Mouse (Mus musculus) left cerebral cortex, adult 11 months (tissue): ENCODE measurements around the gene Acer3.
A peak's percentile ranks its signal among the peaks of the same experiment; 100 is the strongest.
"Not testable (repeated sequence)": the region's sequence is repeated elsewhere in the genome, so short reads cannot be mapped to it uniquely, and the experiment has no call there.

Experiments used
- DNase-seq: peaks from one replicate; pipeline ENCODE4 v3.0.0; 2022; ENCODE audit warnings: low spot score

The Acer3 gene

DNA sequence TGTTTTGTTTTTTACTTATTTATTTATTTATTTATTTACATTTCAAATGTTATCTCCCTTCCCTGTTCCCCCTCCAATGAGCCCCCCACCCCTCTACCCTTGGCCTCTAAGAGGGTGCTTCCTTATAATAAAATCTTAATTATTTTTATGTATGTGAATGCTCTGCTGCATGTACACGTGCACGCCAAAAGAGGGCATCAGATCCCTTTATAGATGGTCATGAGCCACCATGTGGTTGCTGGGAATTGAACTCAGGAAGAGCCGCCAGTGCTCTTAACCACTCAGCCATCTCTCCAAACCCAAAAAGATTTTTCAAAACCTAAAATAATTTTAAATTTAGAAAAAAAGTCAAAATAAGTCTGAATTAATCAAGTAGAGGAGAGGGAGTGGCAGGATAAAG is 31.4 kb downstream of the Acer3 start:
- no peak for DNase-seq

DNA sequence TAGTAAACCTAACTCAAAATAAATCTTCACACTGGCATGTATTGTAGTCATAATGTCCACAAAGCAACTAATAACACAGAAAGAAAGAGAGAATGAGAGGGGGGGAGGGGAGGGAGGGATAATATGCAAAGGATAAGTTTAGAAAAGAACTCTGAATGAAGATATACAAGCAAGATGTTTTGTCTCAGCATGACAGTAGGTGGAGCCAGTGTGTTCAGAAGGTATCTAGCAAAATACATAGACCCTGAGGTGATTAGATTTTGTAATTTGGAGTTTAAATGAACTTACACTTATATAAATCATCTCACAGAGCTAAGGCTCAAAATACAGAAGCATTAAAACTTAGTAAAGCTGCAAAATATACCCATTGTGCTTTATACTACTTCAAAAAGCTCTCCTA is 44.7 kb downstream of the Acer3 start:
- no peak for DNase-seq

- not testable (repeated sequence) for DNase-seq
Observed at GRCm38 (mm10) chr7:98268166-98268565, 52.8 kb downstream of the Acer3 start.

GRCm38 (mm10) chr7:98252520-98252919 is 68.5 kb downstream of the Acer3 start:
- no peak for DNase-seq

GRCm38 (mm10) chr7:98236686-98237359 is 84.2 kb downstream of the Acer3 start:
- DNase-seq, result peak; percentile 9

DNA sequence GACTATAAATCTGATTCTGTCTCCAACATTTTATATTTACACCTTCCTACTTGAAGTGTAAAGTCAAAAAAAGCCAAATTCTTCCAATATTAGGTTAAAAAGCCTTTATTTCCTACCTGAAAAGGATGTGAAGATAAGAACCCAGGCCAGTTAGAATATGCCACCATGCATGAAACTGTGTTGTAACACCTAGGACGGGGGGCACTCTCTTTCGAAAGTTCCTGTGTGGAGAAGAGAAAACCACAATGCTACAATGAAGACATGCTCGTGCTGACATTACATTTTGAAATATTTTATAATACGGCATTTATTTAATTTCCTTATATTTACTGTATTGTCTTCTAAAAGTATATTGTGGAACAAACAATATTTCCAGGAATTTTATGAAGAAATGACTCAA is 97.2 kb downstream of the Acer3 start:
- DNase-seq, result no peak

GRCm38 (mm10) chr7:98216713-98217112 is 104.3 kb downstream of the Acer3 start:
- DNase-seq, result no peak

DNA sequence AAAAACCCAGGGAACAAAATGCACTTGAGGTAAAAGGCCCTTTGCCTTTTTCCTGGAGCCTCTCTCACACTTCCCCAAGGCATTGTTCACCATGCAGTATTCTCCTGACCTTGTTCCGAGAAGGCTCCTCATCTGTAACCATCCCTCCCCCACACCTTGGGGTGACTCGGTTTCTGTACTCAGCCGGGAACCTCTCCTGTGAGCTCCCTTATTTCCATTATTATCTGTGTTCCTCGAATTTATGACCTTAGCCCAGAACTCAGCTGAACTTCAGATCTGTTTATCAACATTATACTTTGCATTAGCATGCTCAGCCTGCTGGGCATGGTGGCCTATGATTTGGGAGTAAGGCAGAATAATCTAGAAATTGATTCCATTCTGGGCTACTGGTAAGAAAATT is 118.1 kb downstream of the Acer3 start:
- no peak for DNase-seq

DNA sequence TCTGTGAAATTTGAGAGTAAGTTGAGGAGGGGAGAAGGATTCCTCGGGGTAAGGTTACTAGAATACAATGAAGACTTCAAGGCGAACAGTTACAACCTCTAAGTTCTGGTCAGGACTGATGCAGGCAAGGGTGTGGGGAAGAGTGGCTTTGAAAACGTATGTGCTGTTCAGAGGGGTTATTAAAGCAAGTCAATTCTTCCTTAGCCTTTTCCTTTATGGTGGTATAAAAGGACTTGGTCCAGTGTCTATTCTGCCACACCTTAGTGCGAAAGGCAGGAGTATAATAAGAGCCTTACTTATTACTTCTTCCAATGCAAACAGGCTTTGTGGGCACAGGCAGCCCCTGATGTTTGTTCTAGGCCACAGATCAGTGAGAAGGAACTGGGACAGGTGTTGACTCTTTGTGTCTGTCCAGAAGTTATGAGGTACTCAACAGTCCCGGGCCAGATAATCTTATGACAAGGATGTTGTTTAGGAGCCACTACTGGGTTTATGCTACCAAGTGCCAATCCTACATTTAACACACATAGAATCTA is 119.4 kb downstream of the Acer3 start:
- DNase-seq, result no peak

GRCm38 (mm10) chr7:98200396-98200795 is 120.6 kb downstream of the Acer3 start:
- no peak for DNase-seq

DNA sequence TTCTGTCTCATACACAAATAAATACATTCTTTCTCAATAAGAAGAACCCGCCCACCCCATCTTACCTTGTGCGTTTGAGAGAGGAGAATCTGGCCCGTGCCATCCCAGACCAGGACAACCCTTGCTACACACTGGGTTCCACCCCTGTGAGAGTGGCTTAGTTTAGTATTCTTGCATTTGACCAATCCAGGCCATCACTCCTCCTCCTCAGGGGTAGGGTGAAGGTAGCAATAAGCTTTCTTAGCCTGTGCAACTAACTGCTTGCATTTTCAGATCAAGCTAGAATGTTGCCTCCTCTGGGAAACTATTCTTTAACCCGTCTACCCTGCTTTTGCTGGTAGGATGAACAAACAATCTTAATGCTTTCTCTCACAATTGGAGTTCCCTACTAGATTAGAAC is 121.6 kb downstream of the Acer3 start, which contains the start of gene B3gnt6:
TSS of gene B3gnt6 (minus strand) at position 101 of the 400 bp plus-strand sequence.
- DNase-seq, result no peak

DNA sequence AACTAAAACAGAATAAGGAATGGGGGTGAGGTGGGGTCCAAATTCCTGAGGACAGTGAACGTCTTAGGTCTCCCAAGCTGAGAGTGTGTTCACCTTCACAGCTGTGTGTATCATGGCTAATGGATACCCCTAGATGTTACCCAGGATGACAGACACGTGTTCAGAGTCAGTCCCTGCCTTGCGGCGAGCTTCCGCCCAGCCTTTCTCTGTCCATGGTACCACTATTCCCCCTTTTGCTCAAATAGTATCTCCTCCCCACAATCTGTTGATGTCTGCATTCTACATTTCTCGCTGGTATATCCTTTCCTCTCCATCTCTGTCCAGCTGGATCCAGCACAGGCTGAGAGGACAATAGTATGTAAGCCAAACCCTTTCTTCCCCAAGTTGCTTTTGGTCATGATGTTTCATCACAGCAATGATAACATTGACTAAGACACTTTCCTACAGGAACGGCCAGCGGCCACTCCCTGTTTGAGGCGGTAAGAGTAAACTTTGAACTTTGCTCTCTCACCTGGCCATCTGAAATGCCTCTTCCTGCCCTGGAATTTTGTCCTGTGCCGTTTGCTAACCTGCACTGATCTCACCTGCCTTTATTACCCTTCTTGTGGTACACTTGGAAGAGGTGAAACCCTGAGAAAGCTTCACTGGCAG is 125.7 kb downstream of the Acer3 start:
- no peak for DNase-seq

DNA sequence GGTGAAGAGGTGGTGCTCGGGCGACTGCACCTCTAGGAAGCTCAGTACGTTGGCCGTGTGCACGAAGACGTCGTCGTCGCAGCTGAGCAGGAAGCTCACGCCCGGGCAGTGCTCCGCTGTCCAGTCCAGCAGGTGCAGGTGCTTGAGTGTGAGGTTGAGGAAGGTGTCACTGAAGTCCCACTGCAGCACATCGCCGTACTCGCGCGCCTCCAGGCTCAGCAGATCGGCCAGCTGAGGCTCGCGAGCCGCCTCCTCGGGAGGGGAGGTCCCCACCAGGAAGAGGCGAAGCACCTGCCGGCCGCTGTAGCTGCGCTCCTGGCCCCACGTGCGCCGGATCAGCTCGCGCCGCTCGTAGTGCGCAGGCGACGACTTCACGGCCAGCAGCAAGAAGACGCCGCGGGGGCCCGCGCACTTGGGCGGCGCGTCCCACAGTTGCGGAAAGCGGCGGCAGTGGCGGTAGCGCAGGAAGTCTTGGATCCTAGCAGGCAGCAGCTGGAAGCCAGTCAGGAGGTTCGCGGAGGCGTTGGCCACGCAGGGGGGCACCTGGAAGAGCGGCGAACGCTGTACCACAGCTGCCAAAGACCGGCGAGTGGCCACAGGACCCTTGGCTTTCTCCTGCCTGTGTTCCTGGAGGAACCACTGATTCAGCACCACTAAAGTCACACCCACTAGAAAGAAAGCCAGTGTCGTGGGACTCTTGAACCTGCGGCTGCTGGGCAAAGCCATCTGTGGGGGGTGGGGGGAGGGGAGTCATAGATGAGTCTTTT is 126.8 kb downstream of the Acer3 start:
- no peak for DNase-seq

DNA sequence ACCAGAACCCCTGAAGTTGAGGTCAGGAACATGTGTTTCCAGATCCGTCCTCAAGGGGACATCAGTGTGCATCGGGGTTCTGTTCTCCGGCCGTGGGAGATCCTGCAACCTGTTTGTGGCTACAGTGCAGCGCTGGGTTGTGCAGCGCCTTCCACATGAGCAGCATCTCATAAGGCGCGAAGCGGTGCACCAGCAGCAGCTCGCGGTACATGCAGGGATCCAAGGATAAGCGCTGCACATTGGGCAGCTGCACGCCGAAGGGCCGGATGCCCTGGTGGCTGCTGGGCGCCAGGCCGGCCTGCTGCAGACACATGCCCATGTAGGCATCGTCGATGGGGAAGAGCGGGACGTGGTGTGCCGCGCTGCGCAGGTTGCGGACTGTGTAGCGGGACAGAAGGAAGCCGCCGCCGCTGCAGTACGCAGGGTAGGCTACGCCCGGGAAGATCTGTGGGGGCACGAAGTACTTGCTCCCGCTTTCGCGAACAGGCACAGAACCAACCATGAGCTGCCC is 127.4 kb downstream of the Acer3 start:
- DNase-seq, result no peak

DNA sequence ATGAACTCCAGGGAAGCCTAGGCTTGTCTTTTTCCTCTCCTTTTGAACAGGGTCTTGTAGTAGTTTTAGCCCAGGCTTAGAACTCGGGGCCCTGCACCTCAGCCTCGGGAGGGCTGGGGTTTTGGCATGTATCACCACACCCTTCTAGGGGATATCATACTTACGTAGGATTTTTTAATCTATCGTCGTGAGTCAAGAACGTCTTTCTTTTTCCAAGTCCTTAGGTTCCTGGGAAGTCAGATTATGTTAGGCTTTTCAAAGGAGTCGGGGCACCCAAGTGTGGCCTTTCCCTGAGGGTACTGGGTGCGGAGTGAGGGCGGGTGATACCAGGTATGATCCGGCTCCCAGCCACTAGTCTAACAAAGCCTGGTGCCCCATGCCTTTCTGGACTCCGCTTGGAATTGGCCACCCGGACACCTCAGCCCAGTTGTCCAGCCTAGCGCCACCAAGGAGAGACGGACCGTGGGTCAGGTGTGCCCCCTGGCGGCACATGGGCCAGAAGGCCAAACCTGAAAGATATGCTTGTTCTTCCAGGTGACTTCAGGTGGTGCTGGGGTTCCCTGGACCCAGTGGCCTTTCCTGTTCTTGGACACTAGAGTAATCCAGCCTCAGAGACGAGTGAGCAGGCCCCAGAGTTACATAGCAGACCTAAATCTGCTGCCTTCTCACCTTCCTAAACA is 129.3 kb downstream of the Acer3 start:
- no peak for DNase-seq

GRCm38 (mm10) chr7:98190578-98190977 is 130.4 kb downstream of the Acer3 start:
- no peak for DNase-seq

GRCm38 (mm10) chr7:98189745-98190144 is 131.3 kb downstream of the Acer3 start:
- DNase-seq, result no peak

DNA sequence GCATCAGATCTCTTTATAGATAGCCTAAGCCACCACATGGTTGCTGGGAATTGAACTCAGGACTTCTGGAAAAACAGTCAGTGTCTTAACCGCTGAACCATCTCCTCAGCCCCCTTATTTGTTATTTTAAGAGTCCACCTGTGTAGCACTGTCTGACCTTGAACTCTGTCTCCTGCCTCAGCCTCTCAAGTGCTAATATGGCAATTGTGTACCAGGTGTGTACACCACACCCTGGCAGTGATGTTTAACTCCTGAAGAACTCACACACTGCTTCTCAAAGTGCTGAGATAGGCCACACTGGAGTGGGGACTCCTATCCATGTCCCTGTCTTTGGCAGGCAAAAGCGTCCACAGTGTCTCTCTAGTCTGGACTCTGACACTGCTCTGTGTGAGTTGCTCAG is 132.3 kb downstream of the Acer3 start:
- no peak for DNase-seq

- DNase-seq, result no peak
Observed at GRCm38 (mm10) chr7:98188238-98188637, 132.8 kb downstream of the Acer3 start.

- DNase-seq, result not testable (repeated sequence)
Observed at GRCm38 (mm10) chr7:98187332-98187731, 133.7 kb downstream of the Acer3 start.

DNA sequence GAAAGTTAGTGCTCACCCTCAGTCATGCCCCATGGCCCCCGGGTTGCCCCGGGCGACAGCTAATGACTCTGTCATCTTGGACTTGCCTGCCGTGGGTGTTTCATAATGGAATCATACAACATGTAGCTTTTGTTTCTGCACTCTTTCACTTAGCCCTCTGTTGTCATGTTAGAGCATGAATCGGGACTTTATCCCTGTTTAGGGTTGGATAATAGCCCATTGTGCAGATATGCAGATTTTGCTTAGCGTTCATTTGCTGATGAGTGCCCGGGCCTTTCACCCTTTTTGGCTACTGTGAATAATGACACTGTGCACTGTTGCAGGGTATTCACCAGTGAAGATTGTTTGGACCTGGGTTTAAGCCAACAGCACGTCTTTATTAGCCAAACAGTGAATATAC is 134.4 kb downstream of the Acer3 start:
- DNase-seq, result peak; percentile 51

DNA sequence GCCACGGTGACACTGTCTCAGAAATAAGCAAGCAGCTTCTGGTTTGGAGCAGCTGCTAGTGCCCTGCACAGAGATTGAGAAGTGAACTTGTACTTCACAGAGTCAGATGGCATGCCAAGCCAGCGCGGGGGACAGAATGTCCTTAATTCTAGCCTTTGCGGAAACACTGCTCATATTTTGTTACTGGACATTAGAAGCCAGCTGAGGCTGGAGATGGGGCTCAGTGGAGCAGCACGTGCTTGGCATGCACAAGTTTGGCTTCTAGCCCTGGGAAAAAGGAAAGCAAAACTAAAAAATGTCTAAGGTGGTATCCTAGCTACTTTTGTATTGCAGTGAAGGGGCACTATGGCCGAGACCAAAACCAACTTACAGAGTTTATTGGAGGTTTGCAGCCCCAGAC is 135.7 kb downstream of the Acer3 start:
- no peak for DNase-seq
